Mouse (Mus musculus): ENCODE results near the gene Hist1h4m.
A peak's percentile ranks its signal among the peaks of the same experiment; 100 is the strongest.
"Not testable (repeated sequence)": the region's sequence is repeated elsewhere in the genome, so short reads cannot be mapped to it uniquely, and the experiment has no call there.

Gene Hist1h4m

GRCm38 (mm10) chr13:21811539-21811938, at the start of gene Hist1h4m:
Hist1h4m (plus strand) TSS chr13:21811746.
- not testable (repeated sequence) for DNase-seq

GRCm38 (mm10) chr13:21778814-21779766, 32.5 kb upstream of the Hist1h4m start:
- DNase-seq, result peak; percentile 91

- DNase-seq, result peak; percentile 93
Observed at GRCm38 (mm10) chr13:21779767-21780731, 31.5 kb upstream of the Hist1h4m start, which contains the start of gene Hist1h1b. Hist1h1b (minus strand) TSS chr13:21780625.

DNA sequence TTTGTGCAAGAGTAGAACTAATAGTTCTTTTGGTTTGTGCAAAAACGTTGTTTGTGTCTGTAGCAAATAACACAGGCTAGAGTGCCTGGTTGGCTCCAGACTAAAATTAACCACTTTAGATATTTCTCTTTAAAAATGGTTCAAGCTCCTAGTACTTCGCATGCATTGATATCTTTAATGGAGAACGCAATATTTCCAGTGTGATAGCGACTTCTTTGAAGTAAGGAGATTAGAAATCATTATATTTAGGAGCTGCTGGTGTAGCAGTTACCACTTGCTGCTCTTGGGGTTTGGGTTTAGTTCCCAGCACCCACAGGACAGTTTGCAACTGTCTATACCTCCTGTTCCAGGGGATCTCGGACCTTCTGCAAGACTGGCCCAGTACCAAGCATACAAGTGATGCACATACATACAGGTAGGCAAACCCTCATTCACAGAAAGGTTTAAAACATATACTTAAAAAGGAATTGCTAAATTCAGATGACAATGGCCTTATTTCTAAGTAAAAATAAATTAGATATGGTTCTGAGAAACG, 30.5 kb upstream of the Hist1h4m start:
- DNase-seq, result peak; percentile 20

- DNase-seq, result no peak
Observed at GRCm38 (mm10) chr13:21781639-21782038, 29.9 kb upstream of the Hist1h4m start.

GRCm38 (mm10) chr13:21782361-21783254, 28.9 kb upstream of the Hist1h4m start:
- peak; percentile 75 for DNase-seq

DNA sequence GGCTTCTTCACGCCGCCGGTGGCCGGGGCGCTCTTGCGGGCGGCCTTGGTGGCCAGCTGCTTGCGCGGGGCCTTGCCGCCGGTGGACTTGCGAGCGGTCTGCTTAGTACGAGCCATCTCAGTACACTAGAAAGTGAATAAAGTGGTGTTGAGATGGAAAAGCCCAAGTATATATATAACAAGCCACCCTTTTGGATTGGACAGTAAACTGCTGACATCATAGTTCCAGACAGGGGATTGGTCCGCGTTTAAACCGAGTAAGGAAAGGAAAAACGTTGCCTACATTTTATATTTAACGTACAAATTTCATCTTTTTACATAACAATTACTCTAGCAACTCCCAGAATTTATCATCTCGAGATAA, 28.3 kb upstream of the Hist1h4m start, which contains the start of gene Hist1h3i:
Gene Hist1h3i (minus strand): TSS at position 116 of the 363 bp plus-strand sequence.
- DNase-seq, result peak; percentile 88

DNA sequence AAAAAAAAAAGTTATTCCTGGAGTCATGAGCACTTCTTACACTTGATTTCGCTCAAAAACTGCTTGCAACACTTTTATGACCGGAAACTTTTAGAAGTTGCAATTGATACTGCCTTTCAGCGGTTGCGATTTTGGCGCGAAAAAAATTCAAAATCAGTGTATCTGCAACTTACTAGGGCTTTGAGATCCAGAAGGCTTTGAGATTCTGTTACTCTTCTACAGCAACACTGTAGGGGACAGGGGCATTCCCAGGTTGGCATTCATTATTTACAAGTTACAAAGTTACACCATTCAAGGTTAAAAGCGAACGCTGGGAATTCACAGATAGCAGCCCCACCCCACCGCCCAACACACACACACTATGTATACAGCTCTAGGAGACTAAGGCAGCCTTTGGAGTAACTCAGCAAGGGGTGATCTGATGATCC, 27.8 kb upstream of the Hist1h4m start:
- DNase-seq, result peak; percentile 78

DNA sequence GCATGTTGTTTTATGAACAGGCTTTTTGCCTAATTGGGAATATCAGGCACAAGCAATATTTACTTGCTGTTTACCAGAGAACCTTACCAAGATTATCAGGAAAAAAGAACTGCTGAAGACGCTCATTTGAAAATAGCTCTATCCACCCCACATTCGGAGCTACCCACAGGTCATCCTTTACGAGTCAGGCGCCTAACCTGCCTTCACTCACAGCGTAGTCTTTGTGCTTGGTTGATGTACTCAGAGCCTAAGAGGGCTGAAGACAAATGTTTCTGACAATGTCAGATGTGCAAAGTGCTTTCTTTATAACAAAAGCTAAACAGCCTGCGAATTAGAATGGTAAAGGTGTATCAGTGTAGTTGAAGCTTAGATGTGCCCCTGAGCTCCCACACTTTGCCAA, 27.2 kb upstream of the Hist1h4m start:
- DNase-seq, result peak; percentile 34

GRCm38 (mm10) chr13:21786189-21786898, 25.2 kb upstream of the Hist1h4m start:
- peak; percentile 58 for DNase-seq

GRCm38 (mm10) chr13:21786899-21787629, 24.5 kb upstream of the Hist1h4m start, which contains the start of the genes Hist1h2an and Hist1h2bp:
Hist1h2an (minus strand) TSS chr13:21787218.
Hist1h2bp (plus strand) TSS chr13:21787461.
- peak; percentile 96 for DNase-seq

GRCm38 (mm10) chr13:21787760-21788593, 23.6 kb upstream of the Hist1h4m start:
- DNase-seq, result peak; percentile 66

DNA sequence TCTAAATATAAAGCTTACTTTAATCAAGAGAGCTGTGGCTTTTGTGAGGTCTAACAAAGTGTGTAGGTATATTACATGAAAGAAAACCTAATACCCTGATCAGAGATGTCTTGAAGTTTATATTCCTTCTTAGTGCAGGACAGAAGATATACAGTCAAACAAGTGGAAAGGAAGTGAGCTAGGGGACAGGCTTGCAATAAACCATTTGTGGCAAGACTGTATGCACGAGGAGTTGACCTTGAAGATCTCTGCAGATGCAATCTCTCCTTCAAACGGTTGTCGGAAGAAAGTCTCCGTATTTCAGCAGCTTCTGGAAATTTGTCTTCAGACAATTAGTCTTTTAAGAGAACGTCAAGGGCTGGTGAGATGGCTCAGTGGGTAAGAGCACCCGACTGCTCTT, 21.6 kb upstream of the Hist1h4m start:
- DNase-seq, result peak; percentile 3

DNA sequence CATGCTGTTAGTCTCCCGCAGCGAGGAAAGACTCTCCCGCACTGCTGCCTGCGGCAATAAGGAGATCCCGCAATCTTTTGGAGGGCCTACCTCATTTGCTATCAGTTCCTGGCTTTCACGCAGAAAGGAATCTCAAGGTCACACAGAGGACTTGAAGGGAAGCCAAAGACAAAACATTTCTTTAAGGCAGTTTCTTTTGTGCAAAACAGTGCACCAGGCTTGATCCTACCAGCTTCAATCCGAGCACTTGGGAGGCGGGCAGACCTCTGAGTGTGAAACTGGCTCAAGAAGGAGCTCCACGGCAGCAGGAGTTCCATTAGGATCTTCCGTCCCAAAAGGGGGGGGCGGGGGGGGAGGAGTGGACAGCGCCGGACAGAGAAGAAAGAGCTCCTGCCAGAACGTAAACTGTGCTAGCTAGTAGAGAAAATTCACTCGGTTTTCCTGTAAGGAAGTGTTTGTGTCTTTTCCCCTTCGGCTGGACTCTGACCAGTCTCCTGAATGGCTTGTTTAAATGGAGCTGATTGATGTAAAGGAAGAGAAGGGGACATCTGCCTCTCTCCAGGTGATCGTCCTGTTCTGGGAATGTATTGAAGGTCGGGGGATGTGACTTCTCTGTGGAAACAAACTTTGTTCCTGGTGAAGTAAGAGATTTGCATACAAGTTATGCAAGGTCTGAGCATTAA, 20.8 kb upstream of the Hist1h4m start:
- DNase-seq, result peak; percentile 54

DNA sequence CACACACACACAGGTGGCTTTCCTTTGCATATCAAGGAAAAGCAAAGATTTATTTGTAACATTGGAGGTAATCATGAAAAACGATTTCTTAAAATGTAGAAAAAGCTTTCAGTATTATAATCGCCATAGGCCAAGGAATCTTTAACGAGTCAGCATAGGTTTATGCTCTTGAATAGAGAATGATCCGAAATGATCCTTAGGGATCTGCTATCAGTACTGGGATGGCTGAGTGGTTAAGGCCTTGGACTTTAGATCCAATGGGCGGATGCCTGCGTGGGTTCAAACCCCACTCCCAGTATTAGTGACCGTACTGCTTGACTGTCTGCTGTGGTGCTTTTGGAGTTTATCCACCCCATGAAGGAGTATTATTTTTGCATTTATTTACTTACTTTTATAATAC, 16.0 kb upstream of the Hist1h4m start:
- DNase-seq, result no peak

DNA sequence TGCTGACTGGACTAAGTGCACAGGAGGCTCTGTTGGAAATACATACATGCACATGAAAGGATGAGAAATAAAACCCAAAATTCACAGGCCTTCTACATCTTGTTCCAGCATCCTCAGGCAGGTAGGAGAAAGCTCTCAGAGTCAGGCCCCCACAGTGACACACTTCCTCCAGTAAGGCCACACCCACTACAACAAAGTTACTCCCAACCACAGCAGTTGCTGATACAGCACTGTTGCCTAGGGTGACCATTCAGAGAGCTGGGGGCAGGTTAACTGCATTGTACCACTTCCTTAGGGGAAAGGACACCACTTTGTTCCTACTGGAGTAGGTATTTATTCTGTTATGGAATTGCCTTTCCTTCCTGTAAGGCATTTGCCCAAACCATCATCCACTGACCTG, 14.4 kb upstream of the Hist1h4m start:
- DNase-seq, result not testable (repeated sequence)

GRCm38 (mm10) chr13:21803058-21803457, 8.5 kb upstream of the Hist1h4m start:
- DNase-seq, result not testable (repeated sequence)

- DNase-seq, result not testable (repeated sequence)
Observed at GRCm38 (mm10) chr13:21810073-21810472, 1.5 kb upstream of the Hist1h4m start, which contains the start of the genes Hist1h2bq and Hist1h2ao. Hist1h2bq (minus strand) TSS chr13:21810197. Hist1h2ao (plus strand) TSS chr13:21810465.
